Mouse (Mus musculus): ENCODE results near the gene Antxr2. TPM values are rescaled to one million over a fixed set of nuclear protein-coding genes. Genes with fewer than 3 reads are reported as not detected.

Antxr2 gene
- total RNA-seq, 2 experiments from 2014 or later: 73.9 to 77.0 TPM

- intact Hi-C loops (cut with DNase I): no loop called here
- no peak for DNase-seq
Observed at GRCm38 (mm10) chr5:97999261-97999824, 31.5 kb downstream of the Antxr2 start.

- no peak for DNase-seq
- intact Hi-C loops (cut with DNase I): no loop called here
Observed at GRCm38 (mm10) chr5:97996500-97997176, 34.2 kb downstream of the Antxr2 start.

GRCm38 (mm10) chr5:97995881-97996280 lies 35.0 kb downstream of the Antxr2 start:
- intact Hi-C loops (cut with DNase I): no loop called here
- DNase-seq: no peak

- peak; percentile 24 to 46 for DNase-seq
- intact Hi-C loops (cut with DNase I): no loop called here
Observed at GRCm38 (mm10) chr5:97986656-97987294, 44.1 kb downstream of the Antxr2 start.

- intact Hi-C loops (cut with DNase I): no loop called here
- no peak for DNase-seq
Observed at GRCm38 (mm10) chr5:97983375-97983774, 47.5 kb downstream of the Antxr2 start.

GRCm38 (mm10) chr5:97980472-97980871 lies 50.4 kb downstream of the Antxr2 start:
- DNase-seq: peak; percentile 27 to 58
- intact Hi-C loops (cut with DNase I): no loop called here

GRCm38 (mm10) chr5:97973293-97973692 lies 57.5 kb downstream of the Antxr2 start:
- intact Hi-C loops (cut with DNase I): loop anchor here (10.0 kb wide), 1 partner anchor 52 kb away; no protein-coding TSS in a partner anchor
- DNase-seq: no peak

- DNase-seq: no peak
- intact Hi-C loops (cut with DNase I): loop anchor here (10.0 kb wide), 1 partner anchor 53 kb away; no protein-coding TSS in a partner anchor
Observed at GRCm38 (mm10) chr5:97972029-97972428, 58.8 kb downstream of the Antxr2 start.

- DNase-seq: no peak
- intact Hi-C loops (cut with DNase I): loop anchor here (10.0 kb wide), 1 partner anchor 54 kb away; no protein-coding TSS in a partner anchor
Observed at GRCm38 (mm10) chr5:97971236-97971635, 59.6 kb downstream of the Antxr2 start.

GRCm38 (mm10) chr5:97967044-97967443 lies 63.8 kb downstream of the Antxr2 start:
- no peak for DNase-seq
- intact Hi-C loops (cut with DNase I): no loop called here

GRCm38 (mm10) chr5:97966101-97966500 lies 64.7 kb downstream of the Antxr2 start:
- no peak for DNase-seq
- intact Hi-C loops (cut with DNase I): no loop called here

GRCm38 (mm10) chr5:97964444-97964843 lies 66.4 kb downstream of the Antxr2 start:
- intact Hi-C loops (cut with DNase I): no loop called here
- no peak for DNase-seq

GRCm38 (mm10) chr5:97962512-97962911 lies 68.3 kb downstream of the Antxr2 start:
- no peak for DNase-seq
- intact Hi-C loops (cut with DNase I): no loop called here

- intact Hi-C loops (cut with DNase I): no loop called here
- no peak for DNase-seq
Observed at GRCm38 (mm10) chr5:97961786-97962185, 69.1 kb downstream of the Antxr2 start.

- intact Hi-C loops (cut with DNase I): no loop called here
- no peak for DNase-seq
Observed at GRCm38 (mm10) chr5:97959651-97960050, 71.2 kb downstream of the Antxr2 start.

GRCm38 (mm10) chr5:97959010-97959409 lies 71.8 kb downstream of the Antxr2 start:
- intact Hi-C loops (cut with DNase I): no loop called here
- no peak for DNase-seq

- DNase-seq: no peak
- intact Hi-C loops (cut with DNase I): no loop called here
Observed at GRCm38 (mm10) chr5:97957501-97957900, 73.3 kb downstream of the Antxr2 start.

- no peak for DNase-seq
- intact Hi-C loops (cut with DNase I): no loop called here
Observed at GRCm38 (mm10) chr5:97954193-97954772, 76.6 kb downstream of the Antxr2 start.

- no peak for DNase-seq
- intact Hi-C loops (cut with DNase I): no loop called here
Observed at GRCm38 (mm10) chr5:97953241-97953920, 77.5 kb downstream of the Antxr2 start.

GRCm38 (mm10) chr5:97947261-97947660 lies 83.6 kb downstream of the Antxr2 start:
- intact Hi-C loops (cut with DNase I): loop anchor here (5.0 kb wide), 1 partner anchor 220 kb away; the partner anchor contains the start of gene Prdm8
- no peak for DNase-seq

- intact Hi-C loops (cut with DNase I): loop anchor here (5.0 kb wide), 1 partner anchor 221 kb away; the partner anchor contains the start of gene Prdm8
- DNase-seq: no peak
Observed at GRCm38 (mm10) chr5:97946236-97946635, 84.6 kb downstream of the Antxr2 start.
